Mouse (Mus musculus) CD4-positive, CD25-positive, alpha-beta regulatory T cell, adult 2 months (primary cell): Measurements from ENCODE around the gene Etl4.

Experiments used
- DNase-seq: peaks from one replicate; pipeline ENCODE4 v3.0.0-alpha.2; 2012; ENCODE audit warnings: low read depth, low spot score

Etl4 gene

GRCm38 (mm10) chr2:20705110-20705509 lies 795.5 kb downstream of the Etl4 start:
- DNase-seq: no peak

- DNase-seq: no peak
Measured at GRCm38 (mm10) chr2:20710589-20710988, 801.0 kb downstream of the Etl4 start.

GRCm38 (mm10) chr2:20711024-20711423 lies 801.4 kb downstream of the Etl4 start:
- no peak for DNase-seq

- no peak for DNase-seq
Measured at GRCm38 (mm10) chr2:20719105-20719504, 809.5 kb downstream of the Etl4 start.

- no peak for DNase-seq
Measured at GRCm38 (mm10) chr2:20721098-20721497, 811.5 kb downstream of the Etl4 start.

- DNase-seq: no peak
Measured at GRCm38 (mm10) chr2:20722165-20722991, 812.8 kb downstream of the Etl4 start.

- DNase-seq: no peak
Measured at GRCm38 (mm10) chr2:20723990-20724745, 814.6 kb downstream of the Etl4 start.

- DNase-seq: no peak
Measured at GRCm38 (mm10) chr2:20726974-20727373, 817.4 kb downstream of the Etl4 start.

- no peak for DNase-seq
Measured at GRCm38 (mm10) chr2:20727752-20728438, 818.3 kb downstream of the Etl4 start.

GRCm38 (mm10) chr2:20735444-20735843 lies 825.9 kb downstream of the Etl4 start:
- no peak for DNase-seq

- DNase-seq: no peak
Measured at GRCm38 (mm10) chr2:20736324-20737015, 826.9 kb downstream of the Etl4 start.

GRCm38 (mm10) chr2:20737112-20737808 lies 827.7 kb downstream of the Etl4 start:
- DNase-seq: no peak

- DNase-seq: no peak
Measured at GRCm38 (mm10) chr2:20737837-20738236, 828.3 kb downstream of the Etl4 start.

GRCm38 (mm10) chr2:20747723-20748122 lies 838.1 kb downstream of the Etl4 start:
- DNase-seq: no peak

- no peak for DNase-seq
Measured at GRCm38 (mm10) chr2:20748481-20748880, 838.9 kb downstream of the Etl4 start.

GRCm38 (mm10) chr2:20749687-20750086 lies 840.1 kb downstream of the Etl4 start:
- DNase-seq: no peak

- DNase-seq: no peak
Measured at GRCm38 (mm10) chr2:20753282-20754110, 843.9 kb downstream of the Etl4 start.

- no peak for DNase-seq
Measured at GRCm38 (mm10) chr2:20756964-20757363, 847.4 kb downstream of the Etl4 start.

GRCm38 (mm10) chr2:20759045-20759662 lies 849.6 kb downstream of the Etl4 start:
- no peak for DNase-seq

- no peak for DNase-seq
Measured at GRCm38 (mm10) chr2:20761320-20761719, 851.7 kb downstream of the Etl4 start.
